Mouse (Mus musculus) midbrain, embryonic 10.5 days (tissue): Measurements from ENCODE around the gene Txnip. TPM values are rescaled to one million over a fixed set of nuclear protein-coding genes. Genes with fewer than 3 reads are reported as not detected.

Experiments used
- DNase-seq: peaks from one replicate; pipeline ENCODE4 v3.0.0-alpha.2; 2017; ENCODE audit warnings: low spot score
- H3K27ac ChIP-seq: fragments of 300-500 bp; sonication (generic); replicated peaks from 2 replicates; pipeline ENCODE4 v1.5.1; 2016; ENCODE audit warnings: mild to moderate bottlenecking
- H3K27me3 ChIP-seq: fragments of 300-500 bp; sonication (generic); 2 replicates; pipeline ENCODE4 v1.6.1; 2016; ENCODE audit warnings: low read depth, mild to moderate bottlenecking; ENCODE audit not compliant: poor library complexity, severe bottlenecking
- H3K36me3 ChIP-seq: fragments of 300-500 bp; sonication (generic); 2 replicates; pipeline ENCODE4 v1.6.1; 2016; ENCODE audit warnings: mild to moderate bottlenecking, moderate library complexity
- H3K4me1 ChIP-seq: fragments of 300-500 bp; sonication (generic); 2 replicates; pipeline ENCODE4 v1.6.1; 2016
- H3K4me3 ChIP-seq: fragments of 300-500 bp; sonication (generic); 2 replicates; pipeline ENCODE4 v1.5.1; 2016; ENCODE audit warnings: mild to moderate bottlenecking, moderate library complexity
- H3K9me3 ChIP-seq: fragments of 300-500 bp; sonication (generic); replicated peaks from 2 replicates; pipeline ENCODE4 v1.6.1; 2016; ENCODE audit warnings: mild to moderate bottlenecking
- WGBS: fragments of 180-500 bp; shearing (Covaris S2); methylation state at CpG from one replicate; pipeline ENCODE4 v1.1.7; 2016; 5-methylcytosine and 5-hydroxymethylcytosine counted together
- polyA plus RNA-seq: library from polyadenylated mRNA; unstranded; fragments of >200 nt; fragmentation: Nextera tagmentation; extraction: Ambion mirVana; gene quantifications from 2 replicates; pipeline ENCODE4 v1.2.1, GENCODE M21; 2016

Txnip gene
- polyA plus RNA-seq, 1 experiment from 2014 or later = 31.5 TPM

GRCm38 (mm10) chr3:96555041-96555596 lies 2.6 kb upstream of the Txnip start:
- peaks cover 49% of the 10 kb centered on the region for H3K4me1 ChIP-seq
- no peak for DNase-seq
- H3K36me3 ChIP-seq = peaks cover 9% of the 10 kb centered on the region
- H3K4me3 ChIP-seq = no peak overlapping the region
- H3K27me3 ChIP-seq = 0 out of 2 replicates have a peak, but pooled peaks cover 7% of the 10 kb centered on the region
- H3K9me3 ChIP-seq = no peaks in the 10 kb centered on the region
- 61% methylated on average over 12 of the region's 12 CpGs for WGBS
- H3K27ac ChIP-seq = peak overlapping the region; percentile 49; the same call in 1 of the 2 replicates

DNA sequence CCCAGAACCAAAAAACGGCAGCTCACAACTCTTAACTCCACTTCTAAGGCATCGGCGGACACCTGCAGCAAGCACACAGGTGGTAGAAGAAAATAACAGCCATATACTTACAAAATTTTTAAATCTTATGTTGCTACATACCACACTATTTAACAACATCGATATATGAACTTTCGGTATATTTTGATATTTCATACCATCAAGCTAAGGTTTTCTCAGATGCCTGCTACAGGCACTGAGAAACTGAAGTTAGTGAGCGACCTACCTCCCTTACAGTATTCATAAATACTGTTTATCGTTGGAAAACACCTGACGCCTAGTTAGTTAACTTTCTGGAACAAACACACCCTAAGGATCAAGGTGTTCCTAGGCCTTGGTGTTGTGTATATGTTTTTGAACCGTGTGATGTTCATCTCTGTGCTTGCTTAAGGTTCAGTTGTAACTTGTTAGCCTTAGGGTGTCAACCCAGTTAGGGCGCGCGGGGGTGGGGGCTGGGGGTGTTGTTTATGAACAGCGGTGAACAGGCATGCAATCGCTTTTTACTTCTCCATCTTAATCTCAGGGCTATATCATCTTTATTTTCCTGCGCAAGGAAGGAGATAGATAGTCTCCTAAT lies 1.6 kb upstream of the Txnip start:
- H3K4me1 ChIP-seq = peaks cover 56% of the 10 kb centered on the region

DNA sequence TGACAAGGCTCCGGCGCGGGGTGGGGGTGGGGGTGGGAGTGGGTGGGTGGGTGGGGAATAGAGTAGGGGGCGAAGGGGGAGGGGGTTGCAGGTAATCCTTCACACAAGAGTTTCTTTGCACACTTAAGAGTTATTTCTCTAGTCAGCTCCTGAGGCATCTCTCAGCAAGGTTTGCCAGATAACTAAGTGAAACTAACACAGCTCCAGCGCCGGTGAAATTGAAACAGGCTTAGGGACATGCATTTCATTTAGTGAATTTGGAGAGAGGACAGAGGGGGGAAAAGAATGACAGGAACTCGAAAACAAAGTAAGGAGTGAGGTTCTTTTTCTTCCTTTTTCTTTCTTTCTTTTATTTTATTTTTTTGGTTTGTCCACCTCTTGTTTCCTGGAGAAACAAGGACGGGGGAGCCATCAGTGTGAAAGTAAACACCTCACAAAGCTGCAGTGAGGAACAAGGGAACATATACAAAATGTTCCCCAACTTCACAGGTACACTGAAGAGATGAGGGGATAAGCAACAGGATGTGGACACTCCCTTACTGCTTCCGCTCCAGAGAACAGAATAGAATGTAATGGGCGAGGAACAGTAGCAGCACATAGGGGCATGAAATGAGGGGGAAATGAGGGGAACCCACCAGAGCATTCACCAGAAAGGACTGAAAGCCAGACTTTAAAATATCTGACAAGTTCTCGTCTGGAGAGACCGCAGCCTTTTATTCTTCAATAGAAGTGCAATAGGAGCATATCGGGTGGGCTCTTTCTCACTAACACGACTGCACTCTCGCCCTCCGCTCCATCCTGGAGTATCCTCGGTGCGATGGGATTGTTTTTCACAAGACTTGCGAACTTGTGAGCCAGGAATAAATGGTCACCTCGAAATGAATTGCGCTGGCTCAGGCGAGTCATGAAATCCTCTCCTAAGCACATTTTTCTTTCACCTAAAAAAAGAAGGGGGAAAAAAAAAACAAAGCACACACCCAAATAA lies 814 bp upstream of the Txnip start:
- Histone ChIP-seq H3K27ac (peak overlapping the region; percentile 90), H3K27me3 (0 out of 2 replicates have a peak, but pooled peaks cover 1% of the 10 kb centered on the region), H3K4me1 (peaks cover 56% of the 10 kb centered on the region), H3K4me3 (peak overlapping the region; percentile 81), H3K9me3 (no peaks in the 10 kb centered on the region), H3K36me3 (peaks cover 23% of the 10 kb centered on the region)
- DNase-seq = peak; percentile 28
- 11% methylated on average over 22 of the region's 22 CpGs for WGBS

More for the DNA sequence above, 1.6 kb upstream of the Txnip start:
- 86% methylated on average over 15 of the region's 15 CpGs for WGBS
- Histone ChIP-seq H3K9me3 (no peaks in the 10 kb centered on the region), H3K27me3 (0 out of 2 replicates have a peak, but pooled peaks cover 4% of the 10 kb centered on the region), H3K4me3 (peak overlapping the region; percentile 81; the same call in 1 of the 2 replicates), H3K27ac (peak overlapping the region; percentile 90; the same call in 1 of the 2 replicates), H3K36me3 (peaks cover 19% of the 10 kb centered on the region)
- DNase-seq = no peak

GRCm38 (mm10) chr3:96558159-96558558 lies 402 bp downstream of the Txnip start:
- Histone ChIP-seq H3K36me3 (peaks cover 23% of the 10 kb centered on the region), H3K4me3 (peak overlapping the region; percentile 81), H3K4me1 (peaks cover 56% of the 10 kb centered on the region), H3K27me3 (no peaks in the 10 kb centered on the region), H3K27ac (peak overlapping the region; percentile 90), H3K9me3 (no peaks in the 10 kb centered on the region)
- DNase-seq = no peak
- 1% methylated on average over 17 of the region's 17 CpGs for WGBS

DNA sequence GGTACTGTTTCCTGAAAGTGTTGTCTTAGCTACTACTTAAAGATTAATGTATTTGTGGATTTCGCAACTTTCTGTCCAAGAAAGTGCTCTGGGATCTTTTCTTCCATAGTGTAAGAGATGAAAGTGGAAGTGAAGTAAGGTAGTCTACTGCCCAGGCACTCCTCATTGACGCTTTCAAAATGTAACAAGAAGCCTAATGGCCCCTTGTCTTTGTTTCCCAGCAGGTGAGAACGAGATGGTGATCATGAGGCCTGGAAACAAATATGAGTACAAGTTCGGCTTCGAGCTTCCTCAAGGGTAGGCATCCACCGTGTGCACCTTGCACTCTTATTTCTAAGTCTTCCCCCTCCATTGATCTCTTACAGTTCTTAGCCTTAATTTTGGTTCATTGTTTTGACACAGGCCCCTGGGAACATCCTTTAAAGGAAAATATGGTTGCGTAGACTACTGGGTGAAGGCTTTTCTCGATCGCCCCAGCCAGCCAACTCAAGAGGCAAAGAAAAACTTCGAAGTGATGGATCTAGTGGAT lies 975 bp downstream of the Txnip start:
- Histone ChIP-seq H3K27ac (peak overlapping the region; percentile 90), H3K9me3 (no peaks in the 10 kb centered on the region), H3K36me3 (peaks cover 23% of the 10 kb centered on the region), H3K4me3 (peak overlapping the region; percentile 81), H3K27me3 (no peaks in the 10 kb centered on the region), H3K4me1 (peaks cover 56% of the 10 kb centered on the region)
- no peak for DNase-seq
- WGBS = 59% methylated on average over 10 of the region's 10 CpGs

- H3K4me1 ChIP-seq = peaks cover 56% of the 10 kb centered on the region
- 87% methylated on average over 12 of the region's 12 CpGs for WGBS
Measured at GRCm38 (mm10) chr3:96559398-96559910, 1.7 kb downstream of the Txnip start.

GRCm38 (mm10) chr3:96559911-96560850 lies 2.4 kb downstream of the Txnip start:
- H3K27ac ChIP-seq = 0 out of 2 replicates have a peak overlapping the region, but pooled peaks have one; percentile 9
- 90% methylated on average over 23 of the region's 23 CpGs for WGBS
- no peak for DNase-seq
- no peaks in the 10 kb centered on the region for H3K9me3 ChIP-seq
- H3K4me1 ChIP-seq = peaks cover 51% of the 10 kb centered on the region
- H3K4me3 ChIP-seq = peak overlapping the region; percentile 81
- H3K36me3 ChIP-seq = peaks cover 23% of the 10 kb centered on the region
- no peaks in the 10 kb centered on the region for H3K27me3 ChIP-seq

More at GRCm38 (mm10) chr3:96559398-96559910, 1.7 kb downstream of the Txnip start:
- no peak for DNase-seq
- Histone ChIP-seq H3K27ac (no peak overlapping the region), H3K4me3 (peak overlapping the region; percentile 81), H3K36me3 (peaks cover 23% of the 10 kb centered on the region), H3K9me3 (no peaks in the 10 kb centered on the region), H3K27me3 (no peaks in the 10 kb centered on the region)

GRCm38 (mm10) chr3:96560881-96561668 lies 3.3 kb downstream of the Txnip start:
- H3K4me1 ChIP-seq = peaks cover 47% of the 10 kb centered on the region

GRCm38 (mm10) chr3:96561946-96562681 lies 4.4 kb downstream of the Txnip start:
- DNase-seq = no peak
- H3K27me3 ChIP-seq = no peaks in the 10 kb centered on the region
- peaks cover 23% of the 10 kb centered on the region for H3K36me3 ChIP-seq
- 0 out of 2 replicates have a peak overlapping the region, but pooled peaks have one; percentile 17 for H3K27ac ChIP-seq
- no peaks in the 10 kb centered on the region for H3K9me3 ChIP-seq
- peaks cover 38% of the 10 kb centered on the region for H3K4me1 ChIP-seq
- WGBS = 70% methylated on average over 10 of the region's 10 CpGs
- H3K4me3 ChIP-seq = no peak overlapping the region

More at GRCm38 (mm10) chr3:96560881-96561668, 3.3 kb downstream of the Txnip start:
- Histone ChIP-seq H3K4me3 (peak overlapping the region; percentile 29; the same call in 1 of the 2 replicates), H3K27ac (no peak overlapping the region), H3K27me3 (no peaks in the 10 kb centered on the region), H3K9me3 (no peaks in the 10 kb centered on the region), H3K36me3 (peaks cover 23% of the 10 kb centered on the region)
- no peak for DNase-seq
- 91% methylated on average over 9 of the region's 9 CpGs for WGBS

- Histone ChIP-seq H3K36me3 (peaks cover 23% of the 10 kb centered on the region), H3K4me3 (no peak overlapping the region), H3K27me3 (no peaks in the 10 kb centered on the region), H3K9me3 (no peaks in the 10 kb centered on the region), H3K27ac (no peak overlapping the region), H3K4me1 (peaks cover 33% of the 10 kb centered on the region)
- 97% methylated on average over 8 of the region's 8 CpGs for WGBS
- no peak for DNase-seq
Measured at GRCm38 (mm10) chr3:96563267-96563666, 5.5 kb downstream of the Txnip start.
